ENCODE assay signal across 14 mouse cellular contexts in the genomic region with DNA sequence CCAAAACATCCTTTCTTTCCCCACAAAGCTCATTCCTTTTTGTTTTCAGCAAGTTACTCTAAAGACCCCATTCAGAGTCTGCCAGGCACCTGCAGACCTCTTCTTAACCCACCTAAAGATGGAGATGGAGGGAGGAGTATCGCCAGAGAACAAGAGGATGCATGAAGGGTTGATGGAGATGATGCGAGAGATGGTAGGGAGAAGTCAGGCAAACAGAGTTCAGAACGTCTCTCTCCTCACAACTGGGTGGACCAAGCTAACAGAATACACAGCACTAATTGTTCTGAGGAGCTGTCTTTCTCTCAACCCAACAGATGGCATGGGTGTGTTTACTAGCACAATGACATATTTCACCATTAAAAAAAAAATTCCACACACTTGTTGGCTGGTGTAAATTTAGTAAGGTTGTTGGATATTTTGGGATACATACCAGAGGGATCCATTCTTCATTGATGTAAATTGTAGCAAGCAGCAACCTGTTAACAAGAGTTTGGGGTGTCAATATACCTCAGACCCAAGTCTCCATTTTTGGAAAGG.
"Had no signal": no experiment of that assay in that cellular context is flagged by ENCODE, and none has a peak within 500 bp of the region (broad histone marks: within the 10 kb centered on the region; RNA-seq: fewer than 3 reads in every experiment).

No protein-coding gene starts in this region.

- H3K4me1 ChIP-seq: liver, embryonic 13.5 days; stomach, embryonic 15.5 days had no signal

- H3K9ac ChIP-seq: liver, embryonic 13.5 days; stomach, embryonic 15.5 days had no signal

- H3K27ac ChIP-seq: kidney, postnatal 0 days; left cerebral cortex, adult 2 months; liver, embryonic 13.5 days; stomach, embryonic 15.5 days had no signal

- H3K36me3 ChIP-seq: liver, embryonic 13.5 days; stomach, embryonic 15.5 days had no signal

- H3K9me3 ChIP-seq: liver, embryonic 13.5 days; stomach, embryonic 15.5 days had no signal

- H3K27me3 ChIP-seq: liver, embryonic 13.5 days; stomach, embryonic 15.5 days had no signal

- DNase-seq: kidney, postnatal 25 days; layer of hippocampus, postnatal 36 days; liver, embryonic 13.5 days; lung, adult 2 months; lung, postnatal 14 days; lung, postnatal 4 days; midbrain, embryonic 14.5 days; right cerebral cortex, postnatal 25 days; spleen, adult 18-20 months; thymus, postnatal 25 days had no signal

- H3K4me2 ChIP-seq: liver, embryonic 13.5 days; midbrain, embryonic 11.5 days; stomach, embryonic 15.5 days had no signal

- H3K4me3 ChIP-seq: left cerebral cortex, adult 2 months; liver, embryonic 13.5 days; stomach, embryonic 15.5 days had no signal
